In the genomic region with DNA sequence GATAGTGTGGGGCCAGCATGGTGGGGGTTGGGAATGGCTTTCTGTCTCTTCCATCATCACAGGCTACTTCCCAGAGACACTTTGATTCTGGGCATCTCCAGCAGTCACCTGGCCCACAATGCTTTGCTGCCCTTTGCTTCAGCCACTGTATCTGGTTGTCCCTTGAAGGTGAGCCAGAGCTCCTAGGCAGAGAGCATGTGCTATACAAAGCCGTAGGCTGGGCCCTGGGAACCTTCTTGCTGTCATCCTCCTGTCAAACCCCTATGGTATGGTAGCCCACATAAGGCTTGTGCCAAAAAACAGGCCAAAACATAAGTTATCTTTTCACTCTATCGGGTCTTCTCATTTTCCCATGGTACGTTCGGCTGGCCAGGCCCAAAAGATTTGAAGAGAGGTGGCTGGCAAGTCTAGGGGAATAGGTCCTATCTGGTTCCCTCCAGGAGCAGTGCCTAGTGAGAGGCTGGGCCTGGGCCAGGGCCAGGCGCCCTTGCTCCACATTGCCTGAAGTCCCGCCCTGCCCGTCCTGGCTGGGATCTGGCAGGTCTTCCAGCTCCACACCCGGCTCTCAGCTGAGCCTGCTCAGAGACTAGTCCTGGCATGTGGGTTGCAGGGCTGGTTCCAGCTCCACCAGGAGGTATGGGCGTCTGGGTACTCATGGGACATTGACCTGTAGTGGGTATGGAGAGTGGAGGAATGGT, we compare ENCODE assay signal across 9 mouse cellular contexts. TPM values are rescaled to one million over a fixed set of nuclear protein-coding genes. Genes with fewer than 3 reads are reported as not detected.
DNase-seq lines count a peak whose midpoint lies in the region; ATAC-seq and TF ChIP-seq lines count a peak whose summit lies in the region.
"Had no signal": no experiment of that assay in that cellular context is flagged by ENCODE, and none has a peak within 500 bp of the region (broad histone marks: within the 10 kb centered on the region; RNA-seq: fewer than 3 reads in every experiment).

No protein-coding gene starts in this region.

- no peak for TF ChIP-seq POLR2A in small intestine, adult 2 months (IDR thresholded peaks at IDR 0.05; ENCODE audit: low read depth, low read length)

- H3K9ac ChIP-seq in kidney, embryonic 16.5 days (replicated peaks; ENCODE audit: low read length): no peak overlapping the region
- H3K9ac ChIP-seq in intestine, embryonic 16.5 days (ENCODE audit: low read depth, low read length): peak overlapping the region; percentile 3; the same call in 1 of the 2 replicates
- H3K9ac ChIP-seq: midbrain, embryonic 12.5 days had no signal

- peaks cover 25% of the 10 kb centered on the region for H3K4me1 ChIP-seq in kidney, embryonic 16.5 days (ENCODE audit: insufficient read depth, low read length)
- peaks cover 70% of the 10 kb centered on the region for H3K4me1 ChIP-seq in intestine, embryonic 16.5 days (ENCODE audit: control insufficient read depth, insufficient read depth, low read length)
- peaks cover 68% of the 10 kb centered on the region for H3K4me1 ChIP-seq in small intestine, adult 2 months (ENCODE audit: control insufficient read depth, insufficient read depth, insufficient read length, low read length)

- no peak overlapping the region for H3K4me2 ChIP-seq in kidney, embryonic 16.5 days (replicated peaks; ENCODE audit: low read depth, low read length)
- H3K4me2 ChIP-seq in intestine, embryonic 16.5 days (ENCODE audit: low read depth, low read length): no peak overlapping the region
- H3K4me2 ChIP-seq: midbrain, embryonic 12.5 days had no signal

- H3K4me3 ChIP-seq in kidney, embryonic 16.5 days (ENCODE audit: low read length): no peak overlapping the region
- no peak overlapping the region for H3K4me3 ChIP-seq in intestine, embryonic 16.5 days (ENCODE audit: low read length)
- H3K4me3 ChIP-seq in small intestine, adult 2 months (ENCODE audit: low read depth, low read length): no peak overlapping the region
- H3K4me3 ChIP-seq: midbrain, embryonic 12.5 days had no signal

- peak; percentile 74 for DNase-seq in kidney, adult 11 months
- DNase-seq in cerebellum, postnatal 14 days: peak; percentile 58 to 72
- no peak for DNase-seq in spleen, adult 12 weeks (ENCODE audit: low spot score)
- DNase-seq in frontal cortex, postnatal 36 days (ENCODE audit: low spot score in 2 of 2): no peak

- no peak overlapping the region for H3K27ac ChIP-seq in kidney, embryonic 16.5 days (ENCODE audit: low read length)
- H3K27ac ChIP-seq in intestine, embryonic 16.5 days (ENCODE audit: low read length): no peak overlapping the region
- peak overlapping the region; percentile 77 for H3K27ac ChIP-seq in small intestine, adult 2 months (ENCODE audit: insufficient read depth, low read depth, low read length)
- H3K27ac ChIP-seq: midbrain, embryonic 12.5 days had no signal

- no peaks in the 10 kb centered on the region for H3K36me3 ChIP-seq in kidney, embryonic 16.5 days (ENCODE audit: insufficient read depth, low read length)
- H3K36me3 ChIP-seq in intestine, embryonic 16.5 days (ENCODE audit: control insufficient read depth, insufficient read depth, low read length): no peaks in the 10 kb centered on the region
- no peaks in the 10 kb centered on the region for H3K36me3 ChIP-seq in small intestine, adult 2 months (ENCODE audit: control insufficient read depth, insufficient read depth, low read length)
- H3K36me3 ChIP-seq: midbrain, embryonic 12.5 days had no signal

- no peak for ATAC-seq in kidney, embryonic 16.5 days (ENCODE audit: low FRiP score, low TSS enrichment)
- peak; percentile 54 for ATAC-seq in intestine, embryonic 16.5 days
- ATAC-seq in erythroblast, adult 5-6 weeks (replicated peaks; ENCODE audit: low FRiP score, poor library complexity, severe bottlenecking): no peak

- no peaks in the 10 kb centered on the region for H3K9me3 ChIP-seq in kidney, embryonic 16.5 days (ENCODE audit: low read length)
- H3K9me3 ChIP-seq in intestine, embryonic 16.5 days (ENCODE audit: control insufficient read depth, low read length): no peaks in the 10 kb centered on the region
- H3K9me3 ChIP-seq: midbrain, embryonic 12.5 days had no signal

- no peak for TF ChIP-seq CTCF in small intestine, adult 2 months (IDR thresholded peaks at IDR 0.05; ENCODE audit: extremely low read depth, insufficient read length, insufficient replicate concordance, low read depth, low read length)

- 81% methylated on average over 9 of the region's 9 CpGs for WGBS in kidney, embryonic 16.5 days
- 71% methylated on average over 9 of the region's 9 CpGs for WGBS in intestine, embryonic 16.5 days
- 21% methylated on average over 9 of the region's 9 CpGs for WGBS in small intestine, adult 2 months

- H3K27me3 ChIP-seq in kidney, embryonic 16.5 days (ENCODE audit: insufficient read depth, low read length): no peaks in the 10 kb centered on the region
- no peaks in the 10 kb centered on the region for H3K27me3 ChIP-seq in intestine, embryonic 16.5 days (replicated peaks; ENCODE audit: control insufficient read depth, insufficient read depth, low read length)
- H3K27me3 ChIP-seq in small intestine, adult 2 months (ENCODE audit: control insufficient read depth, insufficient read depth, low read length): no peaks in the 10 kb centered on the region
- H3K27me3 ChIP-seq: midbrain, embryonic 12.5 days had no signal

RNA-seq across cellular contexts. Expression of a gene that starts 10.7 kb away (rescaled TPM):
- polyA plus RNA-seq in kidney, embryonic 16.5 days (2015; fragmentation: Nextera tagmentation; extraction: Ambion mirVana): 65.4 and 66.9 TPM in 2 replicates
- polyA plus RNA-seq in intestine, embryonic 16.5 days (2015; fragmentation: Nextera tagmentation; extraction: Ambion mirVana): 102 and 109 TPM in 2 replicates
- polyA plus RNA-seq in small intestine, adult 2 months (2012; rRNA removed): 42.5 and 75.4 TPM in 2 replicates
- total RNA-seq in erythroblast, adult 5-6 weeks (2015; ENCODE audit: low replicate concordance): 1.2 TPM in 1 of 2 replicates, not detected in the other
- 0.98 TPM in 1 of 2 replicates, not detected in the other for total RNA-seq in erythroblast, adult 5-6 weeks (2017; ENCODE audit: low replicate concordance)

Comparison
In these comparisons a context has a peak if more than half of its experiments do, and no peak if none do; other contexts are left out.
1. DNase-seq: peak in kidney, adult 11 months (single experiment) and cerebellum, postnatal 14 days (2 of 2); none in spleen, adult 12 weeks (single experiment) and frontal cortex, postnatal 36 days (0 of 2).